Mouse (Mus musculus): ENCODE results near the gene Hey2. TPM values are rescaled to one million over a fixed set of nuclear protein-coding genes. Genes with fewer than 3 reads are reported as not detected.

The Hey2 gene
- polyA plus RNA-seq (2015; fragmentation: Nextera tagmentation; extraction: Ambion mirVana): 9.8 and 11.3 TPM in 2 replicates

- H3K27ac ChIP-seq (replicated peaks): peak within 1 kb of the TSS; percentile 82
- H3K4me1 ChIP-seq: peaks cover 25% of the 10 kb centered on the region
- peak within 1 kb of the TSS; percentile 82 for H3K4me2 ChIP-seq
- H3K4me3 ChIP-seq (replicated peaks): peak within 1 kb of the TSS; percentile 73
- WGBS: under 1% methylated on average over 70 of the region's 70 CpGs
- no peaks in the 10 kb centered on the region for H3K9me3 ChIP-seq (replicated peaks)
- peaks cover 29% of the 10 kb centered on the region for H3K27me3 ChIP-seq (replicated peaks)
- peak; percentile 99 for ATAC-seq (ENCODE audit: low FRiP score)
- H3K36me3 ChIP-seq: no peaks in the 10 kb centered on the region
- peak within 1 kb of the TSS; percentile 56 for H3K9ac ChIP-seq (replicated peaks)
Observed at GRCm38 (mm10) chr10:30842643-30843437, at the start of gene Hey2. Gene Hey2 (minus strand): TSS chr10:30842801.

GRCm38 (mm10) chr10:30883085-30883760 is 40.6 kb upstream of the Hey2 start:
- Histone ChIP-seq H3K27ac (replicated peaks) (no peak overlapping the region), H3K9me3 (replicated peaks) (no peaks in the 10 kb centered on the region), H3K4me2 (no peak overlapping the region), H3K4me1 (no peaks in the 10 kb centered on the region), H3K36me3 (no peaks in the 10 kb centered on the region), H3K27me3 (replicated peaks) (no peaks in the 10 kb centered on the region), H3K9ac (replicated peaks) (no peak overlapping the region), H3K4me3 (replicated peaks) (no peak overlapping the region)
- peak; percentile 63; the same call in 1 of the 2 replicates for ATAC-seq (ENCODE audit: low FRiP score)
- WGBS: 9% methylated on average over 4 of the region's 4 CpGs

- Histone ChIP-seq H3K27me3 (replicated peaks) (no peaks in the 10 kb centered on the region), H3K9ac (replicated peaks) (no peak overlapping the region), H3K4me1 (no peaks in the 10 kb centered on the region), H3K36me3 (no peaks in the 10 kb centered on the region), H3K27ac (replicated peaks) (no peak overlapping the region), H3K4me2 (no peak overlapping the region), H3K9me3 (replicated peaks) (no peaks in the 10 kb centered on the region), H3K4me3 (replicated peaks) (no peak overlapping the region)
- WGBS: 95% methylated on average over 10 of the region's 10 CpGs
- no peak for ATAC-seq (ENCODE audit: low FRiP score)
Observed at GRCm38 (mm10) chr10:30881109-30881508, 38.5 kb upstream of the Hey2 start.

- Histone ChIP-seq H3K9ac (replicated peaks) (no peak overlapping the region), H3K27me3 (replicated peaks) (peaks cover 29% of the 10 kb centered on the region), H3K9me3 (replicated peaks) (no peaks in the 10 kb centered on the region), H3K36me3 (no peaks in the 10 kb centered on the region), H3K4me2 (no peak overlapping the region), H3K27ac (replicated peaks) (no peak overlapping the region), H3K4me3 (replicated peaks) (no peak overlapping the region), H3K4me1 (peaks cover 25% of the 10 kb centered on the region)
- 17% methylated on average over 13 of the region's 13 CpGs for WGBS
- ATAC-seq (ENCODE audit: low FRiP score): no peak
Observed at GRCm38 (mm10) chr10:30845101-30845825, 2.7 kb upstream of the Hey2 start.

GRCm38 (mm10) chr10:30844191-30845010 is 1.8 kb upstream of the Hey2 start:
- peaks cover 25% of the 10 kb centered on the region for H3K4me1 ChIP-seq
- 2% methylated on average over 30 of the region's 30 CpGs for WGBS
- ATAC-seq (ENCODE audit: low FRiP score): peak; percentile 1; the same call in 1 of the 2 replicates
- no peaks in the 10 kb centered on the region for H3K9me3 ChIP-seq (replicated peaks)
- H3K4me2 ChIP-seq: peak overlapping the region; percentile 82
- peak overlapping the region; percentile 74 for H3K27ac ChIP-seq (replicated peaks)
- H3K36me3 ChIP-seq: no peaks in the 10 kb centered on the region
- peaks cover 29% of the 10 kb centered on the region for H3K27me3 ChIP-seq (replicated peaks)
- peak overlapping the region; percentile 73 for H3K4me3 ChIP-seq (replicated peaks)
- H3K9ac ChIP-seq (replicated peaks): no peak overlapping the region

GRCm38 (mm10) chr10:30843438-30844190 is 1.0 kb upstream of the Hey2 start:
- H3K9ac ChIP-seq (replicated peaks): 0 out of 2 replicates have a peak overlapping the region, but pooled peaks have one; percentile 56
- ATAC-seq (ENCODE audit: low FRiP score): peak; percentile 2; the same call in 1 of the 2 replicates
- peak overlapping the region; percentile 74 for H3K27ac ChIP-seq (replicated peaks)
- WGBS: 1% methylated on average over 21 of the region's 21 CpGs
- peaks cover 25% of the 10 kb centered on the region for H3K4me1 ChIP-seq
- no peaks in the 10 kb centered on the region for H3K36me3 ChIP-seq
- H3K4me3 ChIP-seq (replicated peaks): peak overlapping the region; percentile 73
- H3K4me2 ChIP-seq: peak overlapping the region; percentile 82
- peaks cover 29% of the 10 kb centered on the region for H3K27me3 ChIP-seq (replicated peaks)
- no peaks in the 10 kb centered on the region for H3K9me3 ChIP-seq (replicated peaks)

GRCm38 (mm10) chr10:30842228-30842627 is 373 bp downstream of the Hey2 start:
- H3K27ac ChIP-seq (replicated peaks): peak overlapping the region; percentile 82
- H3K4me2 ChIP-seq: peak overlapping the region; percentile 82
- peaks cover 25% of the 10 kb centered on the region for H3K4me1 ChIP-seq
- peak; percentile 82 for ATAC-seq (ENCODE audit: low FRiP score)
- peak overlapping the region; percentile 56 for H3K9ac ChIP-seq (replicated peaks)
- peak overlapping the region; percentile 73 for H3K4me3 ChIP-seq (replicated peaks)
- H3K36me3 ChIP-seq: no peaks in the 10 kb centered on the region
- WGBS: under 1% methylated on average over 29 of the region's 29 CpGs
- H3K27me3 ChIP-seq (replicated peaks): peaks cover 29% of the 10 kb centered on the region
- no peaks in the 10 kb centered on the region for H3K9me3 ChIP-seq (replicated peaks)

- H3K27ac ChIP-seq (replicated peaks): no peak overlapping the region
- no peaks in the 10 kb centered on the region for H3K9me3 ChIP-seq (replicated peaks)
- ATAC-seq (ENCODE audit: low FRiP score): no peak
- H3K36me3 ChIP-seq: 0 out of 2 replicates have a peak, but pooled peaks cover 2% of the 10 kb centered on the region
- 88% methylated on average over 5 of the region's 5 CpGs for WGBS
- peaks cover 25% of the 10 kb centered on the region for H3K4me1 ChIP-seq
- no peak overlapping the region for H3K9ac ChIP-seq (replicated peaks)
- H3K27me3 ChIP-seq (replicated peaks): peaks cover 19% of the 10 kb centered on the region
- peak overlapping the region; percentile 73 for H3K4me3 ChIP-seq (replicated peaks)
- peak overlapping the region; percentile 82 for H3K4me2 ChIP-seq
Observed at GRCm38 (mm10) chr10:30840824-30841223, 1.8 kb downstream of the Hey2 start.

GRCm38 (mm10) chr10:30838188-30838587 is 4.4 kb downstream of the Hey2 start:
- Histone ChIP-seq H3K36me3 (0 out of 2 replicates have a peak, but pooled peaks cover 2% of the 10 kb centered on the region), H3K9me3 (replicated peaks) (no peaks in the 10 kb centered on the region), H3K4me2 (peak overlapping the region; percentile 17; the same call in 1 of the 2 replicates), H3K9ac (replicated peaks) (no peak overlapping the region), H3K27ac (replicated peaks) (no peak overlapping the region), H3K27me3 (replicated peaks) (0 out of 2 replicates have a peak, but pooled peaks cover 2% of the 10 kb centered on the region), H3K4me1 (peaks cover 7% of the 10 kb centered on the region; the same call in 1 of the 2 replicates), H3K4me3 (replicated peaks) (no peak overlapping the region)
- no peak for ATAC-seq (ENCODE audit: low FRiP score)
- WGBS: 13% methylated on average over 1 of the region's 1 CpGs

GRCm38 (mm10) chr10:30825049-30825448 is 17.6 kb downstream of the Hey2 start:
- H3K4me3 ChIP-seq (replicated peaks): no peak overlapping the region
- no peaks in the 10 kb centered on the region for H3K9me3 ChIP-seq (replicated peaks)
- H3K4me2 ChIP-seq: no peak overlapping the region
- H3K36me3 ChIP-seq: no peaks in the 10 kb centered on the region
- H3K27ac ChIP-seq (replicated peaks): no peak overlapping the region
- WGBS: 8% methylated on average over 1 of the region's 1 CpGs
- peak; percentile 83; the same call in 1 of the 2 replicates for ATAC-seq (ENCODE audit: low FRiP score)
- no peaks in the 10 kb centered on the region for H3K27me3 ChIP-seq (replicated peaks)
- H3K9ac ChIP-seq (replicated peaks): no peak overlapping the region
- H3K4me1 ChIP-seq: no peaks in the 10 kb centered on the region

Data from neural tube, embryonic 15.5 days (tissue).